Mouse (Mus musculus) midbrain, embryonic 12.5 days (tissue): ENCODE measurements at regions not wholly inside any gene's neighbourhood (a gene's known extent, or its start where the extent isn't known, plus 50 kb on each side); places are given as distances from the start of the nearest gene placed in this dataset.

Source experiments
- ATAC-seq: fragments of 200-750 bp; cut with Nextera tagmentation; 2 replicates; pipeline ENCODE4 v1.8.0; 2017; ENCODE audit warnings: low read depth, moderate TSS enrichment, moderate library complexity; ENCODE audit not compliant: low FRiP score
- H3K27ac ChIP-seq: fragments of 300-500 bp; sonication (generic); replicated peaks from 2 replicates; pipeline ENCODE4 v1.5.1; 2016; ENCODE audit warnings: mild to moderate bottlenecking
- H3K27me3 ChIP-seq: fragments of 300-500 bp; sonication (generic); 2 replicates; pipeline ENCODE4 v1.6.1; 2016; ENCODE audit warnings: mild to moderate bottlenecking
- H3K36me3 ChIP-seq: fragments of 300-500 bp; sonication (generic); 2 replicates; pipeline ENCODE4 v1.6.1; 2016
- H3K4me1 ChIP-seq: fragments of 300-500 bp; sonication (generic); 2 replicates; pipeline ENCODE4 v1.6.1; 2016
- H3K4me2 ChIP-seq: fragments of 300-500 bp; sonication (generic); replicated peaks from 2 replicates; pipeline ENCODE4 v1.6.1; 2016; ENCODE audit warnings: mild to moderate bottlenecking, moderate library complexity
- H3K4me3 ChIP-seq: fragments of 300-500 bp; sonication (generic); 2 replicates; pipeline ENCODE4 v1.5.1; 2016; ENCODE audit warnings: mild to moderate bottlenecking
- H3K9ac ChIP-seq: fragments of 300-500 bp; sonication (generic); replicated peaks from 2 replicates; pipeline ENCODE4 v1.6.1; 2016; ENCODE audit warnings: mild to moderate bottlenecking, moderate library complexity
- H3K9me3 ChIP-seq: fragments of 300-500 bp; sonication (generic); 2 replicates; pipeline ENCODE4 v1.6.1; 2016; ENCODE audit warnings: mild to moderate bottlenecking
- WGBS: fragments of 180-500 bp; shearing (Covaris S2); methylation state at CpG from one replicate; pipeline ENCODE4 v1.1.7; 2016; 5-methylcytosine and 5-hydroxymethylcytosine counted together

GRCm38 (mm10) chr2:106256012-106256411, 252.7 kb upstream of the Dnajc24 start:
- H3K27me3 ChIP-seq = no peaks in the 10 kb centered on the region
- no peak overlapping the region for H3K4me2 ChIP-seq
- no peak overlapping the region for H3K4me3 ChIP-seq
- H3K9me3 ChIP-seq = no peaks in the 10 kb centered on the region
- no peaks in the 10 kb centered on the region for H3K36me3 ChIP-seq
- H3K4me1 ChIP-seq = no peaks in the 10 kb centered on the region; the same call in 1 of the 2 replicates
- no peak overlapping the region for H3K27ac ChIP-seq
- WGBS = 31% methylated on average over 12 of the region's 12 CpGs
- ATAC-seq = peak; percentile 63; the same call in 1 of the 2 replicates
- no peak overlapping the region for H3K9ac ChIP-seq

GRCm38 (mm10) chr2:106234358-106234757, 231.0 kb upstream of the Dnajc24 start:
- Histone ChIP-seq H3K4me3 (no peak overlapping the region), H3K27ac (no peak overlapping the region), H3K4me1 (no peaks in the 10 kb centered on the region), H3K9me3 (no peaks in the 10 kb centered on the region), H3K4me2 (no peak overlapping the region), H3K9ac (no peak overlapping the region), H3K27me3 (no peaks in the 10 kb centered on the region), H3K36me3 (no peaks in the 10 kb centered on the region)
- peak; percentile 78 for ATAC-seq
- WGBS = 64% methylated on average over 4 of the region's 4 CpGs

- 85% methylated on average over 5 of the region's 5 CpGs for WGBS
- Histone ChIP-seq H3K27ac (no peak overlapping the region), H3K36me3 (no peaks in the 10 kb centered on the region), H3K27me3 (no peaks in the 10 kb centered on the region), H3K4me2 (no peak overlapping the region), H3K4me3 (no peak overlapping the region), H3K4me1 (no peaks in the 10 kb centered on the region), H3K9me3 (no peaks in the 10 kb centered on the region), H3K9ac (no peak overlapping the region)
- ATAC-seq = no peak
Measured at GRCm38 (mm10) chr2:106231136-106231535, 227.8 kb upstream of the Dnajc24 start.

DNA sequence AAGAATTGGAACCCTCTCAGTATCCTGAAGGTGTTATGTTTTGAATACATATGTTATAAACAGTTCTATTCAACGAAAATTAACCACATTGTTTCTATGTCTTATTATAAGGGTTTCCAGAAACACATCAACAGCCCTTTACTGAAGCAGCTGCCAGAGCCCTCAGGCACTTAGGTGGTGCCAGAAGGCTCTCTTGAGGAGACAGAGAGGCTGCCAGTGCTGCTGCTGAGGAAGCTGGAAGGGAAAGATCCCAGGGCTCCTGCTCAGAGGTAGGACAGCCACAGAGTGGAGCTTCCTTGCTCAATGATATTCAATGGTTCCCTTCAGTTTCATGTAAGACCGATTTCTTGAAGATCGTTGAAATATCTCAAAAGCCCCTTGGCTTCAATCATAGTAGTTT, 226.7 kb upstream of the Dnajc24 start:
- Histone ChIP-seq H3K27me3 (no peaks in the 10 kb centered on the region), H3K4me2 (no peak overlapping the region), H3K4me1 (no peaks in the 10 kb centered on the region), H3K9ac (no peak overlapping the region), H3K36me3 (no peaks in the 10 kb centered on the region), H3K4me3 (no peak overlapping the region), H3K9me3 (no peaks in the 10 kb centered on the region), H3K27ac (no peak overlapping the region)
- no peak for ATAC-seq
- WGBS = 81% methylated on average over 3 of the region's 3 CpGs

- H3K9me3 ChIP-seq = no peaks in the 10 kb centered on the region
- WGBS = 74% methylated on average over 1 of the region's 1 CpGs
- no peak overlapping the region for H3K9ac ChIP-seq
- no peaks in the 10 kb centered on the region for H3K4me1 ChIP-seq
- H3K4me3 ChIP-seq = no peak overlapping the region
- no peaks in the 10 kb centered on the region for H3K36me3 ChIP-seq
- H3K4me2 ChIP-seq = no peak overlapping the region
- no peak for ATAC-seq
- H3K27ac ChIP-seq = no peak overlapping the region
- no peaks in the 10 kb centered on the region for H3K27me3 ChIP-seq
Measured at GRCm38 (mm10) chr2:106228249-106228648, 224.9 kb upstream of the Dnajc24 start.

DNA sequence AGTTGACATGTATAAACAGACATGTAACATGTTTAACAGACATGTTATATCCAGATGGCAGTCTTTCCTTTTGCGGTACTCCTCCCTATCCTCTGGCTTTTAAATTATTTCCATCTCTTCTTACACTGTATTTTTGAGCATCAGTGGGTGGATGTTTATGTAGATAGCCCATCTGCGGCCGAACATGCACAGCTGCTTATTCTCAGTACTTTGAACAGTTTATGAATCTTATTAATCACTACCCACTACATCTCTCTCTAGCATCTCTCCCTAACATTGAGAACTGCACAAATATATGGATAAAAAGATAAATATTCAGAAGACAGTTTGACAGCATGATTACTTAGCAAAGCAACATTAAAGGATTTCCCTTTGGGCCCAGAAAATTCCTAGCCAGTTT, 212.8 kb upstream of the Dnajc24 start:
- WGBS = 93% methylated on average over 3 of the region's 3 CpGs
- no peak for ATAC-seq

DNA sequence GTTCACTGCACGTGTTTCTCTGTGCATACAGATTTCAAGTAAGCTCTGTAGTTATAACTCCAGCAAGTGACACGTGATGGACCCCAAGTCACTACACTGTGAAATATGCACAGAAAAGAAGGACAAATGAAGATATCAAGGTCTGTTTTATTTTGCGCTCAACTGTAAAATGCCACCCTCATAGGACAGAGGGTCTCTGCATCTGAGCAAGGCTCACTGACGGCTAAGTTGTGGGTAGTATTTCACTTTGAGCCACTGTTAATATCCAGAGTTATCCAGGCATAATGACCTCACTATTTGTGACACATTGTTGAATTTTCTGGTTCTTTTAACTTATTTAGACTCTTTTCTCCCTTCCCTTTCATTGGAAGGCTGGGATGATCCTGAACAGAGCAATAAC, 210.4 kb upstream of the Dnajc24 start:
- Histone ChIP-seq H3K4me2 (no peak overlapping the region), H3K36me3 (no peaks in the 10 kb centered on the region), H3K9me3 (no peaks in the 10 kb centered on the region), H3K4me3 (no peak overlapping the region), H3K9ac (no peak overlapping the region), H3K27ac (no peak overlapping the region), H3K27me3 (no peaks in the 10 kb centered on the region), H3K4me1 (peaks cover 3% of the 10 kb centered on the region; the same call in 1 of the 2 replicates)
- no peak for ATAC-seq
- WGBS = 57% methylated on average over 4 of the region's 4 CpGs

More for the DNA sequence above, 212.8 kb upstream of the Dnajc24 start:
- Histone ChIP-seq H3K9me3 (no peaks in the 10 kb centered on the region), H3K4me2 (no peak overlapping the region), H3K4me3 (no peak overlapping the region), H3K27ac (no peak overlapping the region), H3K4me1 (no peaks in the 10 kb centered on the region; the same call in 1 of the 2 replicates), H3K36me3 (no peaks in the 10 kb centered on the region), H3K9ac (no peak overlapping the region), H3K27me3 (no peaks in the 10 kb centered on the region)

DNA sequence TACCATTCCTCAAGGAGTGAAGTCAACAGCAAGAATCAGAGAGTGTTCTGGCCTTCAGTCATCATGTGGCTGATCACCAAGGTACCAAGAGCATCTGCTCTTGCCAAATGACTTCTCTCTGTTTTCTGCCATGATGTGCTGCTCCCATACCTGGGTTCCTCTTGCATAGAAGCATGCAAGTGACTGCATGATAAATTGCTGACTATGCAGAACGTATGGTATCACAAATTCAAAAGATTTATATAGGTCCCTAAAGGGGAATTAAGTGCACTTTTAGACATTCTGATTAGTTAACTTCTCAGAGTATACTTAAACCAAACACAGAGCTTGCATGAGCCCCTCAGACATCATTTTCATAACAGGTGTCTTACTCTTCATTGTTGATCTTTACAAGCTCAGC, 207.4 kb upstream of the Dnajc24 start:
- Histone ChIP-seq H3K4me1 (peaks cover 3% of the 10 kb centered on the region; the same call in 1 of the 2 replicates), H3K27me3 (no peaks in the 10 kb centered on the region), H3K27ac (no peak overlapping the region), H3K9me3 (no peaks in the 10 kb centered on the region), H3K4me3 (no peak overlapping the region), H3K36me3 (no peaks in the 10 kb centered on the region), H3K4me2 (no peak overlapping the region), H3K9ac (no peak overlapping the region)
- 86% methylated on average over 1 of the region's 1 CpGs for WGBS
- no peak for ATAC-seq

- 80% methylated on average over 4 of the region's 4 CpGs for WGBS
- no peak for ATAC-seq
Measured at GRCm38 (mm10) chr2:106208767-106209250, 205.5 kb upstream of the Dnajc24 start.

DNA sequence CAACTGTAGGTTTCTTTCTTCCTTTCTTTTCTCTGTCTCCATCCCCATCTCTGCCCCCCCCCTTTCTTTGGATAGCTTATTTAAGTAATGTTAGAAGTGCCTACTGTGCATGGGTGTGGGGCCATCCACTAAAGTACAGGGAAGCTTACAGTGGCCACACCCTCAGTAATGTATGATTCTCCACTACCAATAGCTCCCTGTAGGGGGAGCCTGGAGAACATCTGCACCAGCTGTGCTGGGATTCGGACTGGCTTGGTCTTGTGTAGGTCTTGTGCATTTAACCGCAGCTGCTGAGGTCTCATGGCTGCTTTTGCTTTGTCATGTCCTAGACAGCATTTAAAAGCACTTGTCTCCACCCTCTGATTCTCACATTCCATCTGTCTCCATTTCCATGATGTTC, 196.8 kb upstream of the Dnajc24 start:
- peaks cover 3% of the 10 kb centered on the region; the same call in 1 of the 2 replicates for H3K4me1 ChIP-seq
- no peak overlapping the region for H3K4me2 ChIP-seq
- no peak overlapping the region for H3K4me3 ChIP-seq
- no peak overlapping the region for H3K27ac ChIP-seq
- H3K36me3 ChIP-seq = no peaks in the 10 kb centered on the region
- no peaks in the 10 kb centered on the region for H3K27me3 ChIP-seq
- ATAC-seq = no peak
- H3K9ac ChIP-seq = no peak overlapping the region
- no peaks in the 10 kb centered on the region for H3K9me3 ChIP-seq
- WGBS = 98% methylated on average over 2 of the region's 2 CpGs

More at GRCm38 (mm10) chr2:106208767-106209250, 205.5 kb upstream of the Dnajc24 start:
- Histone ChIP-seq H3K27me3 (no peaks in the 10 kb centered on the region), H3K4me1 (peaks cover 3% of the 10 kb centered on the region; the same call in 1 of the 2 replicates), H3K9me3 (no peaks in the 10 kb centered on the region), H3K9ac (no peak overlapping the region), H3K4me3 (no peak overlapping the region), H3K27ac (no peak overlapping the region), H3K36me3 (no peaks in the 10 kb centered on the region), H3K4me2 (no peak overlapping the region)

DNA sequence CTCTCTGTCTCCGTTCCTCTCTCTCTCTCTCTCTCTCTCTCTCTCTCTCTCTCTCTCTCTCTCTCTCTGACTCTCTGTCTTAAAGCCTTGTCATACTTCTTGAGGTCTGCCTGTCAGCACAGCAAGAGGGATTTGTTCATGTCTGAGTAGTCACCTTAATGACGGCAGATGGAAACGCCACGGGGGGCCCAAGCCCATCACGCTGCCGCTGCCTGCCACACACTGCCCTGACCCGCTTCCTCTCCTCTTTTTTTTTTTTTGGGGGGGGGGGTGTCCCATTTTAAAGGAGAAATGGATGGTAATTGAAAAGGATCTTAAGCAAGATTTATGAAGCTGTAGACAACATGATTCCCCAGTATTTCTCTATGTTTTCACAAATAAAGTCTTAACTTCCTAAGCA, 191.8 kb upstream of the Dnajc24 start:
- 0 out of 2 replicates have a peak, but pooled peaks have one; percentile 28 for ATAC-seq
- Histone ChIP-seq H3K4me1 (peaks cover 30% of the 10 kb centered on the region), H3K9ac (no peak overlapping the region), H3K4me3 (peak overlapping the region; percentile 13; the same call in 1 of the 2 replicates), H3K9me3 (no peaks in the 10 kb centered on the region), H3K4me2 (peak overlapping the region; percentile 71), H3K36me3 (no peaks in the 10 kb centered on the region), H3K27me3 (peaks cover 9% of the 10 kb centered on the region), H3K27ac (no peak overlapping the region)
- WGBS = 3% methylated on average over 7 of the region's 7 CpGs

DNA sequence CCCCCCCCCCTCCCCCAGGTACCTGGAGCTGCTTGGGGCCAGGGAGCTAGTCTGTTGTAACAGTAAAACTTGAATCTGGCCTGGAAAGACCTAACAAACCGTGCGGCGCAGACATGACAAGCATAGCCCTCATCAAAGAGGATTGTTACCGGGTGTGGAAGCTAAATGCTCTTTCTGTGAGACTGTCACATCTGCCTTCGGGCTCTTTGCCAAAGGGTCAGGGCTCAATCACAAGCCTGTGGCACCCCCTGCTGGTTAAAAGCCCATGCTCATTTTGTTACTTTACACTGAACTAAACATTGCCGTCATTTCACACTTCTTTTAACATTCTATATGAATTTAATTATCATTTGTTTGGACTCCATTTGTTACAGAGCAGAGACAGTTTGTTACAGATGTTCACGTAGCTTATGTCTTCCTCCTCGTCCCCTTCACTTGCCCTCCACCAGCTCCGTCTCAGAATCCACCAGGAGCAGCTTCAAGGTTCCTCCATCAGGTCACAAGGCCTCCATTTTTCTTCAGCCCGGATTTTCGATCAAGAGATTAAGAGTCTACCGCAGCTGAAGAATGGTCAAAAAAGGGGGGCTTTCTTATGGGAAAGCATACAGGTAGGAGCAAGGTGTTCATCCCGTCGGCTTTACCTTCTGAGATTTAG, 191.1 kb upstream of the Dnajc24 start:
- H3K27ac ChIP-seq = peak overlapping the region; percentile 84
- peak overlapping the region; percentile 37 for H3K9ac ChIP-seq
- peak overlapping the region; percentile 40 for H3K4me3 ChIP-seq
- no peaks in the 10 kb centered on the region for H3K9me3 ChIP-seq
- H3K4me2 ChIP-seq = peak overlapping the region; percentile 71
- peak; percentile 84 for ATAC-seq
- H3K4me1 ChIP-seq = peaks cover 30% of the 10 kb centered on the region
- H3K27me3 ChIP-seq = peaks cover 9% of the 10 kb centered on the region
- WGBS = 5% methylated on average over 14 of the region's 14 CpGs
- H3K36me3 ChIP-seq = no peaks in the 10 kb centered on the region
